ENCODE assay signal across 20 mouse cellular contexts in genomic region chr16:34373519-34373918, GRCm38 (mm10).
DNase-seq lines count a peak whose midpoint lies in the region; TF ChIP-seq lines count a peak whose summit lies in the region.
"Had no signal": no experiment of that assay in that cellular context is flagged by ENCODE, and none has a peak within 500 bp of the region (broad histone marks: within the 10 kb centered on the region; RNA-seq: fewer than 3 reads in every experiment).

No protein-coding gene starts in this region.

- TF ChIP-seq RAD21 in CH12.LX (IDR thresholded peaks at IDR 0.05; ENCODE audit: low read depth, low read length): peak; percentile 6

- no peak overlapping the region for H3K9ac ChIP-seq in CH12.LX (ENCODE audit: insufficient read depth, low read depth)
- H3K9ac ChIP-seq: embryonic facial prominence, embryonic 15.5 days; lung, embryonic 15.5 days; midbrain, embryonic 13.5 days; stomach, embryonic 15.5 days had no signal

- TF ChIP-seq CTCF in gastrocnemius, adult 2 months (IDR thresholded peaks at IDR 0.05): peak; percentile 22; the same call in 1 of the 2 replicates
- peak; percentile 42 for TF ChIP-seq CTCF in left cerebral cortex, adult 2 months (IDR thresholded peaks at IDR 0.05)
- peak in 1 of 2 experiments; percentile 57; a peak in 2 of 4 replicates for TF ChIP-seq CTCF in CH12.LX (conservative IDR thresholded peaks at IDR 0.05 in 1 of 2, IDR thresholded peaks at IDR 0.05 in 1 of 2; ENCODE audit: low read depth in 2 of 2, low read length in 2 of 2)

- H3K4me2 ChIP-seq in CH12.LX (ENCODE audit: insufficient read depth, low read depth, poor library complexity, severe bottlenecking): no peak overlapping the region
- H3K4me2 ChIP-seq: embryonic facial prominence, embryonic 15.5 days; liver, embryonic 11.5 days; lung, embryonic 15.5 days; midbrain, embryonic 13.5 days; stomach, embryonic 15.5 days had no signal

- TF ChIP-seq EP300 in CH12.LX (IDR thresholded peaks at IDR 0.05; ENCODE audit: low read length): no peak

- in situ Hi-C loops in CH12.LX (cut with MboI; ENCODE audit: low pct_ligation_motif_present, low pct_unique_long_range_greater_than_20kb, low sequenced_read_pairs): no loop called here

- peaks cover 90% of the 10 kb centered on the region for H3K27me3 ChIP-seq in CH12.LX (replicated peaks)
- H3K27me3 ChIP-seq: embryonic facial prominence, embryonic 15.5 days; lung, embryonic 15.5 days; midbrain, embryonic 13.5 days; Patski; stomach, embryonic 15.5 days had no signal

- H3K4me3 ChIP-seq in gastrocnemius, adult 2 months: no peak overlapping the region
- H3K4me3 ChIP-seq in left cerebral cortex, adult 2 months: no peak overlapping the region
- H3K4me3 ChIP-seq in CH12.LX (replicated peaks in 1 of 3; ENCODE audit: low read depth in 2 of 3, low read length in 2 of 3, poor library complexity in 1 of 3): no peak overlapping the region
- H3K4me3 ChIP-seq: embryonic facial prominence, embryonic 15.5 days; lung, embryonic 15.5 days; midbrain, embryonic 13.5 days; stomach, embryonic 15.5 days had no signal

- no peak overlapping the region for H3K27ac ChIP-seq in gastrocnemius, adult 2 months
- H3K27ac ChIP-seq in left cerebral cortex, adult 2 months: peak overlapping the region; percentile 8; the same call in 1 of the 2 replicates
- no peak overlapping the region for H3K27ac ChIP-seq in CH12.LX (ENCODE audit: insufficient read depth, low read depth)
- H3K27ac ChIP-seq: embryonic facial prominence, embryonic 15.5 days; lung, embryonic 15.5 days; stomach, embryonic 15.5 days had no signal

- DNase-seq in gastrocnemius, adult 2 months: no peak
- DNase-seq in gastrocnemius, postnatal 25 days: no peak
- DNase-seq in left cerebral cortex, adult 2 months (ENCODE audit: extremely low spot score in 1 of 2, low spot score in 2 of 2): no peak
- DNase-seq in left cerebral cortex, adult 11 months (ENCODE audit: low spot score): no peak
- DNase-seq in CH12.LX (ENCODE audit: extremely low read depth): peak; percentile 6
- peak; percentile 48 for DNase-seq in brain, adult 2 months (ENCODE audit: low read depth, low spot score)
- DNase-seq in spleen, postnatal 4 days (ENCODE audit: low spot score in 2 of 2): no peak
- DNase-seq: adrenal gland, postnatal 14 days; cerebellum, adult 2 months; cerebellum, postnatal 36 days; kidney, adult 18-20 months; kidney, postnatal 10 days; right cerebral cortex, postnatal 25 days; thymus, adult 2 months had no signal

- no peaks in the 10 kb centered on the region for H3K4me1 ChIP-seq in CH12.LX (ENCODE audit: control insufficient read depth in 1 of 2, insufficient read depth in 2 of 2)

- TF ChIP-seq POLR2A in CH12.LX (IDR thresholded peaks at IDR 0.05; ENCODE audit: low read depth, low read length): no peak

- no peaks in the 10 kb centered on the region for H3K36me3 ChIP-seq in CH12.LX (replicated peaks in 1 of 2; ENCODE audit: control insufficient read depth in 1 of 2, insufficient read depth in 1 of 2, low read length in 1 of 2)
- H3K36me3 ChIP-seq: embryonic facial prominence, embryonic 15.5 days; lung, embryonic 15.5 days; midbrain, embryonic 13.5 days; stomach, embryonic 15.5 days had no signal

- intact Hi-C loops in gastrocnemius, adult 2 months (cut with DNase I): loop anchor here (5.0 kb wide), 1 partner anchor 119 kb away; no protein-coding TSS in a partner anchor
- intact Hi-C loops in left cerebral cortex, adult 2 months (cut with DNase I): no loop called here

- H3K9me3 ChIP-seq in CH12.LX (replicated peaks; ENCODE audit: low read length): no peaks in the 10 kb centered on the region
- H3K9me3 ChIP-seq: embryonic facial prominence, embryonic 15.5 days; lung, embryonic 15.5 days; midbrain, embryonic 13.5 days; stomach, embryonic 15.5 days had no signal

- H3K79me2 ChIP-seq in CH12.LX (replicated peaks; ENCODE audit: control insufficient read depth, extremely low read depth, insufficient read depth, poor library complexity, severe bottlenecking): no peaks in the 10 kb centered on the region

- dilution Hi-C loops in CH12.LX (cut with MboI; ENCODE audit: extremely low pct_ligation_motif_present, extremely low pct_unique_long_range_greater_than_20kb, low sequenced_read_pairs): no loop called here

TF ChIP-seq in CH12.LX, 34 proteins besides CTCF, POLR2A, EP300 and RAD21:
- no peak for TF ChIP-seq USF2 (conservative IDR thresholded peaks at IDR 0.05; ENCODE audit: low read depth, low read length)
- TF ChIP-seq SMC3 (IDR thresholded peaks at IDR 0.05; ENCODE audit: low read depth, low read length): peak; percentile 43; the same call in 1 of the 2 replicates

Comparison
In these comparisons a context has a peak if more than half of its experiments do, and no peak if none do; other contexts are left out.
1. DNase-seq: peak in CH12.LX (single experiment) and brain, adult 2 months (single experiment); none in gastrocnemius, adult 2 months (single experiment), gastrocnemius, postnatal 25 days (single experiment), left cerebral cortex, adult 2 months (0 of 2), left cerebral cortex, adult 11 months (single experiment) and spleen, postnatal 4 days (0 of 2).